Mouse (Mus musculus) heart, postnatal 36 days (tissue): ENCODE data around the gene Spata3. TPM values are rescaled to one million over a fixed set of nuclear protein-coding genes. Genes with fewer than 3 reads are reported as not detected.
"Not testable (repeated sequence)": the region's sequence is repeated elsewhere in the genome, so short reads cannot be mapped to it uniquely, and the experiment has no call there.

ENCODE experiments used
- DNase-seq, 2 experiments: peaks; one replicate each; pipeline ENCODE4 v3.0.0; 2021 to 2022
- intact Hi-C: fragments of 180-260 bp; cut with DNase I; formaldehyde crosslinking; loops from one replicate; pipeline ENCODE4 v1.15.1; 2025
- total RNA-seq, 2 experiments: library from RNA; stranded (reverse); gene quantifications; 2 replicates each; pipeline ENCODE4 v1.2.3; 2021

Gene Spata3
- not detected for total RNA-seq

- intact Hi-C loops, result no loop called here
These were observed at the start of gene Spata3 for GRCm38 (mm10) chr1:86016516-86016915. Gene Spata3 (plus strand): TSS chr1:86016816.

GRCm38 (mm10) chr1:85969081-85969480, 47.5 kb upstream of the Spata3 start:
- intact Hi-C loops, result no loop called here
- DNase-seq, result no peak

More at GRCm38 (mm10) chr1:86016516-86016915, at the start of gene Spata3:
- DNase-seq, result no peak

GRCm38 (mm10) chr1:85969519-85969918, 47.1 kb upstream of the Spata3 start:
- no peak for DNase-seq
- intact Hi-C loops, result no loop called here

GRCm38 (mm10) chr1:85971070-85971469, 45.5 kb upstream of the Spata3 start:
- no peak for DNase-seq
- intact Hi-C loops, result no loop called here

GRCm38 (mm10) chr1:85972341-85972740, 44.3 kb upstream of the Spata3 start:
- intact Hi-C loops, result no loop called here
- DNase-seq, result no peak

GRCm38 (mm10) chr1:85973468-85973877, 43.1 kb upstream of the Spata3 start:
- intact Hi-C loops, result no loop called here
- no peak for DNase-seq

GRCm38 (mm10) chr1:85977709-85978108, 38.9 kb upstream of the Spata3 start:
- intact Hi-C loops, result no loop called here
- DNase-seq, result no peak

GRCm38 (mm10) chr1:85981738-85982357, 34.8 kb upstream of the Spata3 start:
- peak; percentile 7 to 17 for DNase-seq

GRCm38 (mm10) chr1:85985784-85986183, 30.8 kb upstream of the Spata3 start:
- DNase-seq, result no peak
- intact Hi-C loops, result no loop called here

More at GRCm38 (mm10) chr1:85981738-85982357, 34.8 kb upstream of the Spata3 start:
- intact Hi-C loops, result no loop called here

- DNase-seq, result no peak
- intact Hi-C loops, result no loop called here
These were observed 28.3 kb upstream of the Spata3 start for GRCm38 (mm10) chr1:85988351-85988750.

- DNase-seq, intact Hi-C loops: not testable (repeated sequence)
These were observed 27.7 kb upstream of the Spata3 start for GRCm38 (mm10) chr1:85988882-85989281.

GRCm38 (mm10) chr1:85992175-85992574, 24.4 kb upstream of the Spata3 start:
- DNase-seq, result no peak
- intact Hi-C loops, result no loop called here

- intact Hi-C loops, result no loop called here
- no peak for DNase-seq
These were observed 23.1 kb upstream of the Spata3 start for GRCm38 (mm10) chr1:85993541-85993940.

- no peak for DNase-seq
These were observed 19.4 kb upstream of the Spata3 start for GRCm38 (mm10) chr1:85997221-85997620.

GRCm38 (mm10) chr1:85998012-85998411, 18.6 kb upstream of the Spata3 start:
- intact Hi-C loops, result no loop called here
- DNase-seq, result no peak

More at GRCm38 (mm10) chr1:85997221-85997620, 19.4 kb upstream of the Spata3 start:
- intact Hi-C loops, result no loop called here

- intact Hi-C loops, result no loop called here
- no peak for DNase-seq
These were observed 16.6 kb upstream of the Spata3 start for GRCm38 (mm10) chr1:85999853-86000570.

GRCm38 (mm10) chr1:86005540-86005939, 11.1 kb upstream of the Spata3 start:
- no peak for DNase-seq
- intact Hi-C loops, result no loop called here

GRCm38 (mm10) chr1:86006040-86006439, 10.6 kb upstream of the Spata3 start:
- intact Hi-C loops, result no loop called here

GRCm38 (mm10) chr1:86007778-86008177, 8.8 kb upstream of the Spata3 start:
- peak; percentile 82 to 90 for DNase-seq
- intact Hi-C loops, result loop anchor here (1.0 kb wide), 2 partner anchors 72 to 154 kb away; no protein-coding TSS in a partner anchor

More at GRCm38 (mm10) chr1:86006040-86006439, 10.6 kb upstream of the Spata3 start:
- no peak for DNase-seq

GRCm38 (mm10) chr1:86015758-86016157, 858 bp upstream of the Spata3 start:
- DNase-seq, intact Hi-C loops: not testable (repeated sequence)

- intact Hi-C loops, result no loop called here
- DNase-seq, result peak; percentile 20 to 23
These were observed 1.8 kb downstream of the Spata3 start for GRCm38 (mm10) chr1:86018235-86019055.
